Mouse (Mus musculus): ENCODE results near the gene Zfyve1. TPM values are rescaled to one million over a fixed set of nuclear protein-coding genes. Genes with fewer than 3 reads are reported as not detected.
"Not testable (repeated sequence)": the region's sequence is repeated elsewhere in the genome, so short reads cannot be mapped to it uniquely, and the experiment has no call there.

Zfyve1 gene
- polyA plus RNA-seq, 1 experiment from 2014 or later = 14.7 TPM

DNA sequence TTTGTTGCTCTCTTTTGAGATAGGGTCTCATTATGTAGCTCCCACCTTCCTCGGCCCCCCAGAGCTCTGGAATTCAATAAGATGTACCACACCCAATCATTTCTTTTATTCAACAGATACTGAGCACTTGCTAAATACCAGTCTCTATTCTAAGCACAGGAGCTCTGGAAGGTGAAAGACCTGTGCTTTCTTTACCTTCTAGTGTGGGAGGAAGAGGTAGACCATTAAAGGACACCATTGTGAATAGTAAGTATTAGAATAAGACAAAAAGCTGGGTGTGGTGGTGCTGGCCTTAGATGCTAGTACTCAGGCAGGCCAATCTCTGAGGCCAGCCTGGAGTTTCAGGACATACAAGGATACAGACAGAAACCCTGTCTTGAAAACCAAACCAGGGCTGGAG, 27.3 kb upstream of the Zfyve1 start:
- ATAC-seq (ENCODE audit: insufficient read depth) (no peak), DNase-seq (no peak)
- Histone ChIP-seq H3K4me1 (ENCODE audit: insufficient read depth) (no peaks in the 10 kb centered on the region), H3K4me3 (ENCODE audit: low read depth, low read length) (no peak overlapping the region), H3K4me2 (no peak overlapping the region), H3K9me3 (ENCODE audit: low read depth, low read length) (no peaks in the 10 kb centered on the region), H3K36me3 (ENCODE audit: insufficient read depth) (no peaks in the 10 kb centered on the region), H3K27me3 (ENCODE audit: insufficient read depth, low read length) (no peaks in the 10 kb centered on the region), H3K9ac (no peak overlapping the region), H3K27ac (ENCODE audit: low read depth) (no peak overlapping the region)
- 74% methylated on average over 1 of the region's 1 CpGs for WGBS
- TF ChIP-seq CTCF (IDR thresholded peaks at IDR 0.05; ENCODE audit: low read depth) = no peak

DNA sequence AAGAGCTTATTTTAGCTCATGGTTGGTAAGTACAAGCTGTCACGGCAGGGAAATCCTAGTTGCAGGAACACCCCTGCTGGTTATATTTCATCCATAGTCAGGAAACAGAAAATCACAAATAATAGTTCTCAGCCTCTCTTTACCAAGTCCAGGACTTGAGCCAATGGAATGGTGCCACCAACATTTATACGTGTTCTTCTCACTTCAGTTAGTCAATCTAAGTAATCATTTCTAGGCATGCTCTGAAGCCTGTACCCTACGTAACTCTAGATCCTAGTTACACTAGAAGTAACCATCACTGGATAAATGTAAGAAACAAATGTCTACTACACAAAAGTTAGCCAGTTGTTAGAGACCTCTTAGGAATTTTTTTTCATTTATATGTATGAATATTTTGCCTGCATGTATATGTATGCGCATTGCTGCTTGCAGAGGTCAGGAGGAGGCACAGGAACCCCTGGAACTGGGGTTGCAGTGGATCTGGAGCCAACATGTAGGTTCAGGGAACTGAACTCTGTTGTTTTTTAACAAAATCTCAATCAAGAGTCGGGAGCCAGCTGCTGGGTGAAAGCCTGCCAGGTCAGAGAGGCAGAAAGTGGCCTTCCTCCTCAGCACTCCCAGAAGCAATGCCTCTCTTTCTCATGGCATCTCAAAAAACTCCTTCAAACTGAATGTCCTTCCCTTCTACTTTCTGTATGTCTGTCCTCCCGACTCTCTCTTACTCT, 25.2 kb upstream of the Zfyve1 start:
- Histone ChIP-seq H3K4me2 (no peak overlapping the region), H3K9me3 (ENCODE audit: low read depth, low read length) (no peaks in the 10 kb centered on the region), H3K27me3 (ENCODE audit: insufficient read depth, low read length) (no peaks in the 10 kb centered on the region), H3K4me1 (ENCODE audit: insufficient read depth) (no peaks in the 10 kb centered on the region), H3K9ac (no peak overlapping the region), H3K4me3 (ENCODE audit: low read depth, low read length) (no peak overlapping the region), H3K27ac (ENCODE audit: low read depth) (no peak overlapping the region), H3K36me3 (ENCODE audit: insufficient read depth) (no peaks in the 10 kb centered on the region)
- 79% methylated on average over 6 of the region's 6 CpGs for WGBS
- ATAC-seq (ENCODE audit: insufficient read depth) = no peak
- DNase-seq = no peak
- no peak for TF ChIP-seq CTCF (IDR thresholded peaks at IDR 0.05; ENCODE audit: low read depth)

DNA sequence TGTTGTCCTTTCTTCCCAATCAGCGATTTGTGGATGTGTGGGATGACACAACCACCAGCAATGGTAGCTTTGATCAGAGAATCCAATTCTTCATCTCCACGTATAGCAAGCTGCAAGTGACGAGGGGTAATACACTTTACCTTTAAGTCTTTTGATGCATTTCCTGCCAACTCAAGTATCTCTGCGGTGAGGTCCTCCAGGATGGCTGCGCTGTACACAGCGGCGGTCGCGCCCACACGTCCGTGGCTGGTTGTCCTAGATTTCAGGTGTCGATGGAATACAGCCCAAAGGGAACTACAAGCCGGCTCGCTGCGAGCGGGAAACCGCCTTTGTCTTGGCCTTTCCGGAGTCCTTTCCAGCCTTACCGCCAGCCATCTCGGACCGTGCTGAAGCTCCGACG, 23.7 kb upstream of the Zfyve1 start:
- not testable (repeated sequence) for ATAC-seq (ENCODE audit: insufficient read depth); H3K4me2 ChIP-seq

DNA sequence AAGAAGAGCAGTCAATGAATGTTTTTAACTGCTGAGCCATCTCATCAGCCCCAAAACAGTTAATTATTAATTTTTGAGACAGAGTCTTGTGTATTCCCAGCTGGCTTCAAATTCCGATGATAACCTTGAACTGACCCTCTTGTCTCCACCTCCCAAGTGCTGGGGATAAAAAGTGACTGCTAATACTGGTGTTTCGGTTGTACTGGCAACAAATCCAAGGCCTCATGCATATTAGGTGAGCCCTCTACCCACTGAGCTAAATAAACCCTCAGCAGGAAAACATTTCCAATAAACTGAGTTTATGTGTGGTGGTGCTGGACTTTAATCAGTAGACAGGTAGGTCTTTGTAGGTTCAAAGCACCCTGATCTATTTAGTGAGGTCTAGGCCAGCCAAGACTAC, 22.0 kb upstream of the Zfyve1 start:
- WGBS = 55% methylated on average over 2 of the region's 2 CpGs
- Histone ChIP-seq H3K27ac (ENCODE audit: low read depth) (no peak overlapping the region), H3K4me3 (ENCODE audit: low read depth, low read length) (no peak overlapping the region), H3K9ac (no peak overlapping the region), H3K4me1 (ENCODE audit: insufficient read depth) (no peaks in the 10 kb centered on the region), H3K4me2 (no peak overlapping the region), H3K27me3 (ENCODE audit: insufficient read depth, low read length) (no peaks in the 10 kb centered on the region), H3K9me3 (ENCODE audit: low read depth, low read length) (no peaks in the 10 kb centered on the region), H3K36me3 (ENCODE audit: insufficient read depth) (no peaks in the 10 kb centered on the region)
- DNase-seq = no peak
- no peak for TF ChIP-seq CTCF (IDR thresholded peaks at IDR 0.05; ENCODE audit: low read depth)
- no peak for ATAC-seq (ENCODE audit: insufficient read depth)

More for the DNA sequence above, 23.7 kb upstream of the Zfyve1 start:
- H3K4me3 ChIP-seq (ENCODE audit: low read depth, low read length); H3K4me1 ChIP-seq (ENCODE audit: insufficient read depth); H3K9me3 ChIP-seq (ENCODE audit: low read depth, low read length); DNase-seq; H3K27ac ChIP-seq (ENCODE audit: low read depth); H3K9ac ChIP-seq; H3K36me3 ChIP-seq (ENCODE audit: insufficient read depth); H3K27me3 ChIP-seq (ENCODE audit: insufficient read depth, low read length): not testable (repeated sequence)
- WGBS = 47% methylated on average over 23 of the region's 23 CpGs

DNA sequence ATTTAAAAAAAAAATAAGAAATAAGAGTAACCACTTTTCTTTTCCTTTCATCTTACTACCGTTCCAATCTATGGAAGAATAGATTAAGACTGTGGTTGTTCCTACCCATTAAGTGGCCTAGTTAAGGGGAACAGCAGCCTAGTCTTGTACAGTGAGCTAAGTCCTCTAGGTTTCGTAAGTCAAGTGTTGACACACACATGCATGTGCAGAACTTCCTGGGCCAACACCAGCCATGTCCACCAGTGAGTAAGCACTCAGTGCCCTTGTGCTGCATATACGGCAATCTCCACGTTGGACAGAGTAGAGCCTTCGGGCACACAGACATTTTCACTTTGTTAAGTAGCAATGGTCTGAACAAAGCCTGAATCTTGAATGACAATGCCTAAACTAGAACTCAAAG, 20.2 kb upstream of the Zfyve1 start:
- Histone ChIP-seq H3K36me3 (ENCODE audit: insufficient read depth) (no peaks in the 10 kb centered on the region), H3K9me3 (ENCODE audit: low read depth, low read length) (no peaks in the 10 kb centered on the region), H3K4me2 (no peak overlapping the region), H3K4me3 (ENCODE audit: low read depth, low read length) (no peak overlapping the region), H3K9ac (no peak overlapping the region), H3K4me1 (ENCODE audit: insufficient read depth) (no peaks in the 10 kb centered on the region), H3K27me3 (ENCODE audit: insufficient read depth, low read length) (no peaks in the 10 kb centered on the region), H3K27ac (ENCODE audit: low read depth) (no peak overlapping the region)
- ATAC-seq (ENCODE audit: insufficient read depth) = no peak
- no peak for TF ChIP-seq CTCF (IDR thresholded peaks at IDR 0.05; ENCODE audit: low read depth)
- DNase-seq = no peak
- WGBS = 89% methylated on average over 5 of the region's 5 CpGs

DNA sequence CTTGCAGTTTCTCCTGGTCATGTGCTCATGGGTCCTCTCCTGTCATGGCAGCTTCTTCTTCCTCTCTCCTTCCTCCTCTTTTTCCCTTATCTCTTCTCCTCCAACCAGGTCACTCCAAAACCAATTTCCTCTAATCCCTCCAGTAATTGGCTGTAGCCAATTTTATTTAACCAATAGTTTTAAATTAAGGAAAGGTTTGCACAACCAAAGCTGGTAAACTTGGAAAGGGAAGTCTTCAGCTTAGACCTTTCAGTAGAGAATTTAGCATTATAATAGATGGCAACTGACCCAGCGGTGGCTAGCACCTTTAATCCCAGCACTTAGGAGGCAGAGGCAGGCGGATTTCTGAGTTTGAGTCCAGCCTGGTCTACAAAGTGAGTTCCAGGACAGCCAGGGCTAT, 9.4 kb upstream of the Zfyve1 start:
- WGBS = 91% methylated on average over 2 of the region's 2 CpGs
- not testable (repeated sequence) for H3K4me2 ChIP-seq; H3K27ac ChIP-seq (ENCODE audit: low read depth); H3K36me3 ChIP-seq (ENCODE audit: insufficient read depth); H3K4me3 ChIP-seq (ENCODE audit: low read depth, low read length); ATAC-seq (ENCODE audit: insufficient read depth); H3K27me3 ChIP-seq (ENCODE audit: insufficient read depth, low read length); H3K9ac ChIP-seq; H3K9me3 ChIP-seq (ENCODE audit: low read depth, low read length); H3K4me1 ChIP-seq (ENCODE audit: insufficient read depth); DNase-seq

DNA sequence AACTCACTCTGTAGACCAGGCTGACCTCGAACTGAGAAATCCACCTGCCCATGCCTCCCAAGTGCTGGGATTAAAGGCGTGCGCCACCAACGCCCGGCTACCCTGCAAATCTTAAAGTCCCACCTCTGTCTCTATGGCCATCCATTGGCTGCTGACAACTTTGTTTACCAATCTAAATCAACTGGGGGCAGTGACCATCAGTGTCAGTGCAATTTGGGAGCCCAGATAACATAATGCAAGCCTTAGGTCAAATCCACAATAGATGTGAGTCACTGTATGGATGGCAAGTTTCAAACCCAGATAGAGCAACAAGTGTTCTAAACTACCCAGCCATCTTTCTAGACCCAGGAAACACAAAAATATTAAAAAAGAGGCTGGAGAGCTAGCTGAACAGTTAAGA, 5.3 kb upstream of the Zfyve1 start:
- Histone ChIP-seq H3K4me3 (ENCODE audit: low read depth, low read length) (no peak overlapping the region), H3K9ac (no peak overlapping the region), H3K27ac (ENCODE audit: low read depth) (no peak overlapping the region), H3K27me3 (ENCODE audit: insufficient read depth, low read length) (no peaks in the 10 kb centered on the region), H3K9me3 (ENCODE audit: low read depth, low read length) (no peaks in the 10 kb centered on the region), H3K4me1 (ENCODE audit: insufficient read depth) (no peaks in the 10 kb centered on the region), H3K36me3 (ENCODE audit: insufficient read depth) (no peaks in the 10 kb centered on the region), H3K4me2 (no peak overlapping the region)
- 70% methylated on average over 5 of the region's 5 CpGs for WGBS
- DNase-seq (no peak), ATAC-seq (ENCODE audit: insufficient read depth) (no peak)
- TF ChIP-seq CTCF (IDR thresholded peaks at IDR 0.05; ENCODE audit: low read depth) = no peak

DNA sequence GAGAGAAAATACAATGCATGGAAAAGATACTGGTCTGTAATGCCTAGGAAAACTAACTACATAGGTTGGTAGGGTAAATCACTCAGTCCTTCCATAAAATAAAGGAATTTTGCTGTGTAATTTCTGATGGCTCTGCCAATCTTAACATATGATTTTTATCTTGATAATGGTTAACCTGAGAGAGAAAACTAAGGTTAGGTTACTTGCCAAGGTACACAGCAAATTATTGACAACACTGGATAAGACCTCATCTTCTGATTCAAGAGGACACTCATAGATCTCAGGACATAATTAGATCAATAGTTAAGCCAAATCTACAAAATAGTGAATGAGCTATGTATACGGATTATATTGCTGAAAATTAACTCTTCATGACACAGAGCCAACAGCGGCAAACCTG, 859 bp upstream of the Zfyve1 start:
- Histone ChIP-seq H3K36me3 (ENCODE audit: insufficient read depth) (peaks cover 18% of the 10 kb centered on the region), H3K4me1 (ENCODE audit: insufficient read depth) (no peaks in the 10 kb centered on the region), H3K27me3 (ENCODE audit: insufficient read depth, low read length) (no peaks in the 10 kb centered on the region), H3K27ac (ENCODE audit: low read depth) (no peak overlapping the region), H3K4me3 (ENCODE audit: low read depth, low read length) (no peak overlapping the region), H3K9ac (no peak overlapping the region), H3K4me2 (no peak overlapping the region), H3K9me3 (ENCODE audit: low read depth, low read length) (no peaks in the 10 kb centered on the region)
- no peak for TF ChIP-seq CTCF (IDR thresholded peaks at IDR 0.05; ENCODE audit: low read depth)
- DNase-seq (no peak), ATAC-seq (ENCODE audit: insufficient read depth) (no peak)
- WGBS = 77% methylated on average over 2 of the region's 2 CpGs

Measured in lung, embryonic 14.5 days (tissue).